Mouse (Mus musculus) lung, embryonic 15.5 days (tissue): ENCODE data around the gene Cdh1. TPM values are rescaled to one million over a fixed set of nuclear protein-coding genes. Genes with fewer than 3 reads are reported as not detected.

Experiments used
- ATAC-seq: fragments of 200-750 bp; cut with Nextera tagmentation; 2 replicates; pipeline ENCODE4 v1.8.0; 2017; ENCODE audit warnings: moderate number of reproducible peaks, borderline replicate concordance; ENCODE audit not compliant: low FRiP score, low TSS enrichment; ENCODE audit errors: extremely low read depth
- H3K27ac ChIP-seq: fragments of 300-500 bp; sonication (generic); 2 replicates; pipeline ENCODE4 v1.5.1; 2015; ENCODE audit warnings: moderate library complexity, mild to moderate bottlenecking, inconsistent platforms
- H3K27me3 ChIP-seq: fragments of 300-500 bp; sonication (generic); 2 replicates; pipeline ENCODE4 v1.6.1; 2015; ENCODE audit warnings: inconsistent platforms
- H3K36me3 ChIP-seq: fragments of 300-500 bp; sonication (generic); 2 replicates; pipeline ENCODE4 v1.6.1; 2015; ENCODE audit warnings: inconsistent platforms
- H3K4me1 ChIP-seq: fragments of 300-500 bp; sonication (generic); 2 replicates; pipeline ENCODE4 v1.6.1; 2015; ENCODE audit warnings: inconsistent platforms
- H3K4me2 ChIP-seq: fragments of 300-500 bp; sonication (generic); 2 replicates; pipeline ENCODE4 v1.6.1; 2015; ENCODE audit warnings: inconsistent platforms, mild to moderate bottlenecking, moderate library complexity
- H3K4me3 ChIP-seq: fragments of 300-500 bp; sonication (generic); 2 replicates; pipeline ENCODE4 v1.5.1; 2015; ENCODE audit warnings: mild to moderate bottlenecking, inconsistent platforms
- H3K9ac ChIP-seq: fragments of 300-500 bp; sonication (generic); 2 replicates; pipeline ENCODE4 v1.6.1; 2015; ENCODE audit warnings: inconsistent platforms
- H3K9me3 ChIP-seq: fragments of 300-500 bp; sonication (generic); 2 replicates; pipeline ENCODE4 v1.6.1; 2016; ENCODE audit warnings: inconsistent platforms
- WGBS: fragments of 180-500 bp; shearing (Covaris S2); methylation state at CpG from one replicate; pipeline ENCODE4 v1.1.7; 2015; 5-methylcytosine and 5-hydroxymethylcytosine counted together
- polyA plus RNA-seq: library from polyadenylated mRNA; unstranded; fragments of >200 nt; fragmentation: Nextera tagmentation; extraction: Ambion mirVana; gene quantifications from 2 replicates; pipeline ENCODE4 v1.2.1, GENCODE M21; 2015

Gene Cdh1
- polyA plus RNA-seq, 1 experiment from 2014 or later: 117 TPM

DNA sequence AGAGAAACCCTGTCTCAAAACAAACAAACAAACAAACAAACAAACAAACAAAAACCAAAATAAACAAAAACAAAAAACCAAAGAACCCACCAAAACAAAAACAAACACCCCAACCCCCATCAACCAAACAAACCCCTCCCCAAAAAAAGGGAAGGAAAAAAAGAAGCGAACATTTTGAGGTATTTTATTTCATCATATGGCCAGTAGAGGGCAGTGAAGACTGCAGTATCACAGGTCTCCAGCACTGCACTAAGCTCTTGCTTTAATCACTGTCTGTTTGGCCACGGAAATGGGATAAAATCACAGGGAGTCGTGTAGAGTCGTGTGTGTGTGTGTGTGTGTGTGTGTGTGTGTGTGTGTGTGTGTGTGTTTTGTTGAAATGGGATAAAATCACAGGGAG, 84.3 kb downstream of the Cdh1 start:
- Histone ChIP-seq H3K9ac (no peak overlapping the region), H3K27ac (no peak overlapping the region), H3K36me3 (0 out of 2 replicates have a peak, but pooled peaks cover 4% of the 10 kb centered on the region), H3K9me3 (no peaks in the 10 kb centered on the region), H3K4me3 (no peak overlapping the region), H3K27me3 (no peaks in the 10 kb centered on the region), H3K4me1 (peaks cover 10% of the 10 kb centered on the region), H3K4me2 (no peak overlapping the region)
- under 1% methylated on average over 4 of the region's 4 CpGs for WGBS
- no peak for ATAC-seq

DNA sequence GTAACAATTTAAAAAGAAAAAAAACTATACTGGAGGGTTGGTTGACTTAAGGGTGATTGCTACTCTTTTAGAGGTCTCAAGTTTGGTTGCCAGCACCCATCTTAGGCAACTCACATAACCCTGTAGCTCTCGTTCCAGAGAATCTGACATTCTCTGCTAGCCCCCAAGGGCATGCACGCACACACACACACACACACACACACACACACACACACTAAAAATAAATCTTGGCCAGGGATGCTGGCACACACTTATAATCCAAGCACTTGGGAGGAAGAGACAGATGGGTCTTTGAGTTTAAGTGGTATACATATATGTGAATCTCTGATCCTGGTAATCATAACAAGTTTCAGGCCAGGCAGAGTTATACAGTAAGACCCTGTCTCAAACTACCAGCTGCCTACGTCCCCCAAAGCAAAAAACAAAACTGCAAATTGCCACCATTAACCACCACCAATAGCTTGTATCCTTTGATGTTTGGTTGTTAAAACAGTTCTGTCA, 94.6 kb downstream of the Cdh1 start:
- Histone ChIP-seq H3K36me3 (peaks cover 34% of the 10 kb centered on the region), H3K4me1 (no peaks in the 10 kb centered on the region), H3K27me3 (no peaks in the 10 kb centered on the region), H3K27ac (no peak overlapping the region), H3K9ac (no peak overlapping the region), H3K4me3 (no peak overlapping the region), H3K9me3 (no peaks in the 10 kb centered on the region), H3K4me2 (no peak overlapping the region)
- WGBS: 76% methylated on average over 3 of the region's 3 CpGs
- no peak for ATAC-seq

GRCm38 (mm10) chr8:106699588-106699987, 96.4 kb downstream of the Cdh1 start:
- H3K4me1 ChIP-seq: no peaks in the 10 kb centered on the region
- no peak for ATAC-seq
- no peaks in the 10 kb centered on the region for H3K9me3 ChIP-seq
- H3K9ac ChIP-seq: no peak overlapping the region
- no peak overlapping the region for H3K27ac ChIP-seq
- H3K36me3 ChIP-seq: peaks cover 37% of the 10 kb centered on the region; the same call in 1 of the 2 replicates
- no peak overlapping the region for H3K4me2 ChIP-seq
- no peaks in the 10 kb centered on the region for H3K27me3 ChIP-seq
- WGBS: 71% methylated on average over 5 of the region's 5 CpGs
- H3K4me3 ChIP-seq: no peak overlapping the region

DNA sequence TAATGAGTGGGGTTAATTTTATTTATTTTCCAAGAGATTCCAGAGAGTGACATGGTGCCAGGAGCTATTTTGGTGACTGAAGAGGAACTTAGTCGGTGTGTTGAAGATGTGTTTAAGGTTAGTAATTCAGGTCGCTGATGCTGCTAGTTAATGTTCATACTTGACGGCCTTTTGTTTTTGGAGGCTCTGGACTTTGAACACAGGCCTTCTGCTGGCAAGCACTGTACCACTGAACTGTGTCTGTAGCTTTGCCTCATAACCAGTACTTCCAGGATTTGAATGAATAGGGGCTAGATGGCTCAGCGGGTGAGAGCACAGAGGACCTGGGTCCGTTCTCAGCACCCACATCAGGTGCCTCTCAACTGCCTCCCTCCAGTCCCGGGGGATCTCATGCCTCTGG, 97.0 kb downstream of the Cdh1 start:
- ATAC-seq: no peak
- H3K9me3 ChIP-seq: no peaks in the 10 kb centered on the region
- no peak overlapping the region for H3K27ac ChIP-seq
- no peak overlapping the region for H3K9ac ChIP-seq
- H3K4me3 ChIP-seq: no peak overlapping the region
- no peaks in the 10 kb centered on the region for H3K4me1 ChIP-seq
- peaks cover 36% of the 10 kb centered on the region; the same call in 1 of the 2 replicates for H3K36me3 ChIP-seq
- 91% methylated on average over 6 of the region's 6 CpGs for WGBS
- H3K4me2 ChIP-seq: no peak overlapping the region
- H3K27me3 ChIP-seq: no peaks in the 10 kb centered on the region

DNA sequence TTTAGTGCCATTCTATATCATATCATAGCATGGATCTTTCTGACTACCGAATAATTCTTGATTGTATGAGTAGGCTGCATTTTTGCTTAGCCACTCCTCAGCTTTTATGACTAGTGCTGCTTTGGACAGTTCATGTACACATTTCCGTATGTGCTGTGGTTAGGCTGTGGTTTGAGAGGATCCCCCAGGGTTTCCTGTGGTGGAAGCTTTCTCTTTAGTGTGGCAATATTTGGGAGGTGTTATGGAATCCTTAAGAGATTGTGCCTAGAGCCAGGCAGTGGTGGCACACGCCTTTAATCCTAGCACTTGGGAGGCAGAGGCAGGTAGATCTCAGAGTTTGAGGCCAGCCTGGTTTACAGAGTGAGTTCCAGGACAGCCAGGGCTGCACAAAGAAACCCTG, 98.2 kb downstream of the Cdh1 start:
- peaks cover 9% of the 10 kb centered on the region for H3K4me1 ChIP-seq
- H3K27ac ChIP-seq: no peak overlapping the region
- no peak overlapping the region for H3K4me2 ChIP-seq
- no peak overlapping the region for H3K9ac ChIP-seq
- H3K4me3 ChIP-seq: no peak overlapping the region
- no peaks in the 10 kb centered on the region for H3K27me3 ChIP-seq
- ATAC-seq: no peak
- H3K36me3 ChIP-seq: peaks cover 29% of the 10 kb centered on the region; the same call in 1 of the 2 replicates
- no peaks in the 10 kb centered on the region for H3K9me3 ChIP-seq
- 91% methylated on average over 3 of the region's 3 CpGs for WGBS

DNA sequence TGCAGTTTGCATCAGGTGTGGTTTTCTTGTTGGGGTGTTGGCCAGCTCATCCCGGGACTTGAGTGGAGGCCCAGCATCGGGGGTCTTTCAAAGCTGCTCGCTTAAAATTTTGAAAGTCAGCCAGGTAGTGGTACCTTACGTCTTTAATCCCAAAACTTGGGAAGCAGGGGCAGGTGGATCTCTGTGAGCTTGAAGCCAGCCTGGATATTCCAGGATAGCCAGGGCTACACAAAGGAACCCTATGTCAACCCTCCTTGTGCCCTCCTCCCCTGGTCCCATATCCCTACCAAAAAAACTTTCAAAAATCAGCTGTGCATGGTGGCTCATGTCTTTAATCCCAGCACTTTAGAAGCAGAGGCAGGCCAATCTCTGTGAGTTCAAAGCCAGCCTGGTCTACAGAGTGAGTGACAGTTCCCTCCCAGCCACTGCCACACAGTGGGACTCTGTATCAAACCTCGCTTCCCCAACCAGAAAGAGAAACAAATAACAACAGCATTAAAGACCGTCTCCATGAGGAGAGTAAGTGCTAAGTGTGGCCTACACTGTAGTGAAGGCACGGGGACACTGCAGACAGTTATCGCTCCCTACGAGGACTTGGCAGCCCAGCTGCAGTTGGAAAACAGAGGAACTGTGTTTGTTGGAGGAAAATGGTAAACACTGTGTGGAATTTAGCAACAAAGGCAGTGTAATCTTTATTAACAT, 101.2 kb downstream of the Cdh1 start:
- ATAC-seq: peak; percentile 81
- H3K4me1 ChIP-seq: peaks cover 9% of the 10 kb centered on the region
- WGBS: 55% methylated on average over 9 of the region's 9 CpGs
- peak overlapping the region; percentile 97 for H3K27ac ChIP-seq
- H3K9me3 ChIP-seq: no peaks in the 10 kb centered on the region
- no peak overlapping the region for H3K9ac ChIP-seq
- no peak overlapping the region; the same call in 1 of the 2 replicates for H3K4me2 ChIP-seq
- no peaks in the 10 kb centered on the region for H3K27me3 ChIP-seq
- no peak overlapping the region for H3K4me3 ChIP-seq
- peaks cover 14% of the 10 kb centered on the region; the same call in 1 of the 2 replicates for H3K36me3 ChIP-seq

GRCm38 (mm10) chr8:106704901-106705321, 101.8 kb downstream of the Cdh1 start:
- no peaks in the 10 kb centered on the region for H3K27me3 ChIP-seq
- H3K27ac ChIP-seq: peak overlapping the region; percentile 97
- no peak overlapping the region for H3K9ac ChIP-seq
- H3K9me3 ChIP-seq: no peaks in the 10 kb centered on the region
- ATAC-seq: peak; percentile 97
- 21% methylated on average over 9 of the region's 9 CpGs for WGBS
- no peak overlapping the region for H3K4me3 ChIP-seq
- no peak overlapping the region for H3K4me2 ChIP-seq
- H3K4me1 ChIP-seq: peaks cover 9% of the 10 kb centered on the region
- peaks cover 8% of the 10 kb centered on the region; the same call in 1 of the 2 replicates for H3K36me3 ChIP-seq

GRCm38 (mm10) chr8:106706194-106706593, 103.0 kb downstream of the Cdh1 start:
- H3K27ac ChIP-seq: peak overlapping the region; percentile 97
- no peak overlapping the region for H3K4me2 ChIP-seq
- peaks cover 9% of the 10 kb centered on the region for H3K4me1 ChIP-seq
- H3K9ac ChIP-seq: no peak overlapping the region
- no peak overlapping the region for H3K4me3 ChIP-seq
- ATAC-seq: no peak
- 56% methylated on average over 6 of the region's 6 CpGs for WGBS
- H3K9me3 ChIP-seq: no peaks in the 10 kb centered on the region
- peaks cover 3% of the 10 kb centered on the region; the same call in 1 of the 2 replicates for H3K36me3 ChIP-seq
- no peaks in the 10 kb centered on the region for H3K27me3 ChIP-seq

DNA sequence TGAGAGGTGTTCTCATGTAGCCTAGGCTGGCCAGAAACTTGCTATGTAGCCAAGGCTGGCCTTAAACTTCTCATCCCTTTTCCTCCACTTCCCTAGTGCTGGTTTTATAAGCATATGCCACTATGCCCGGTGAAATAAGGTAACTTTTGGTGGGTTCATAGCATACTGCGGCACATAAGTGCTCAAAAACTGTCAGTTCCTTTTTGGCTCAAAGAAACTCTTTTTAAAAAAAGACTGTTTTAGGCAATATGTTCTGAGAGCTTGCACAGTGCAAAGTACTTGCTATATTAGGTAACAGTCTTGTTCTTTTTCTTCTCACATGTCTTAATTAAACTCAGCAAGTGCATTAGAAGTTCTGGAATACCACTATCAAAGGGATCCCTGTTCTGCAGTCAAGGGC, 106.9 kb downstream of the Cdh1 start:
- peaks cover 9% of the 10 kb centered on the region for H3K4me1 ChIP-seq
- no peak overlapping the region for H3K9ac ChIP-seq
- H3K9me3 ChIP-seq: no peaks in the 10 kb centered on the region
- H3K27me3 ChIP-seq: no peaks in the 10 kb centered on the region
- H3K4me3 ChIP-seq: no peak overlapping the region
- no peak for ATAC-seq
- H3K4me2 ChIP-seq: no peak overlapping the region
- WGBS: 89% methylated on average over 2 of the region's 2 CpGs
- H3K27ac ChIP-seq: no peak overlapping the region
- no peaks in the 10 kb centered on the region for H3K36me3 ChIP-seq

- no peak for ATAC-seq
- no peak overlapping the region for H3K27ac ChIP-seq
These were observed 109.3 kb downstream of the Cdh1 start for GRCm38 (mm10) chr8:106712487-106712886.

DNA sequence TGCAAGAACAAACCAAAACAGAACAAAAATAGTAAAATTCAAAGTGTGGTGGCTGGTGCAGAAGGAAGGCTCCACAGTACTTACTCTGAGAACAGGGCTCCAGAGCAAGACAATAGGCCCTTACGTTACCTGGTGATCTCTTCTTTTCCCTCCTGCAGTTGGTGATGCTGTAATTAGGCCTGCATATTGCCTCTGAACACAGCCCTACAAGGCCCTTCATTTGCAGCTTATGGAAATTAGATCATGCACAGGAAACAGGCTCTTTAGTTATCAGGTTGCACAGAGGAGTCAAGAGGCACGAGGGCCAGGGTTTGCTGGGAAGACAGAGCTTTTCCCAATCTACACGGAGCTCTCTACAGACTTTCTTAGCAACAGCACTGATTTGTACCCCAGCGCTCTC, 111.1 kb downstream of the Cdh1 start:
- H3K27me3 ChIP-seq: no peaks in the 10 kb centered on the region
- no peak overlapping the region for H3K9ac ChIP-seq
- H3K9me3 ChIP-seq: no peaks in the 10 kb centered on the region
- no peak overlapping the region for H3K27ac ChIP-seq
- no peak overlapping the region for H3K4me3 ChIP-seq
- WGBS: 73% methylated on average over 4 of the region's 4 CpGs
- no peaks in the 10 kb centered on the region for H3K4me1 ChIP-seq
- ATAC-seq: no peak
- no peak overlapping the region for H3K4me2 ChIP-seq
- no peaks in the 10 kb centered on the region for H3K36me3 ChIP-seq

More at GRCm38 (mm10) chr8:106712487-106712886, 109.3 kb downstream of the Cdh1 start:
- H3K4me1 ChIP-seq: no peaks in the 10 kb centered on the region
- no peak overlapping the region for H3K4me2 ChIP-seq
- H3K4me3 ChIP-seq: no peak overlapping the region
- no peaks in the 10 kb centered on the region for H3K9me3 ChIP-seq
- H3K36me3 ChIP-seq: no peaks in the 10 kb centered on the region
- H3K9ac ChIP-seq: no peak overlapping the region
- WGBS: 88% methylated on average over 3 of the region's 3 CpGs
- no peaks in the 10 kb centered on the region for H3K27me3 ChIP-seq

GRCm38 (mm10) chr8:106718091-106718500, 114.9 kb downstream of the Cdh1 start:
- Histone ChIP-seq H3K36me3 (peaks cover 11% of the 10 kb centered on the region; the same call in 1 of the 2 replicates), H3K9ac (no peak overlapping the region), H3K4me2 (peak overlapping the region; percentile 35), H3K4me1 (peaks cover 6% of the 10 kb centered on the region), H3K9me3 (no peaks in the 10 kb centered on the region), H3K27ac (0 out of 2 replicates have a peak overlapping the region, but pooled peaks have one; percentile 36), H3K4me3 (no peak overlapping the region), H3K27me3 (no peaks in the 10 kb centered on the region)
- WGBS: 20% methylated on average over 17 of the region's 17 CpGs
- ATAC-seq: no peak; the same call in 1 of the 2 replicates
